Mouse (Mus musculus) liver, embryonic 14.5 days (tissue): ENCODE measurements around the gene Zc2hc1b.

ENCODE experiments used
- CTCF ChIP-seq: IDR thresholded peaks from 2 replicates; pipeline ENCODE4 v1.5.1; 2016; ENCODE audit warnings: antibody characterized with exemption, low read depth, control low read depth
- EP300 ChIP-seq: IDR thresholded peaks from 2 replicates; pipeline ENCODE4 v1.6.1; 2016; ENCODE audit warnings: antibody characterized with exemption, low read depth

DNA sequence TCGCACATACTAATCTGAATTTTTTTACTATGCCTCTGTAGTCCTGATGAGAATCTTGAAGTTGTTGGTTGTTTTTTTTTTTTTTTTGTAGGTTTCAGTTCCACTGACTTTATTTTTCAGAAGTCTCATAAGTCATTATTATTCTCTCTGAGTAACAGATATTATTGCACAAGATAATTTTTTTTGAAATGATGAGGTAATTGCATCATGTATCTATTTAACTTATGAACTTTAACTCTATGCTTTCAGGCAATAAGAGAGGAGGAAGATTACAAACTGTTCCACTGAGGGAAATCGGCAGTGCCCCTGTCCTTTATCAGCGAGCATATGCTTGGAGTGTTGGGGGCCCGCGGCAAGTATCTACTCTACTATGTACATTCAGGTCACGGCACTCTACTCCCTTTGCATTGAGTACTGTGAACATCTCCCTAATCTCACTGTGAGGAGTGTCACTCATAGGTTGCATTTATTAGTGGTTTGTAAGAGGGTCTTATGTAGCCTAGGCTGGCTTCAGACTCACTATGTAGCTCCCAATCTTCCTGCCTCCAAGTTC, 24.0 kb upstream of the Zc2hc1b start:
- TF ChIP-seq CTCF (no peak), EP300 (peak; percentile 72)
